Mouse (Mus musculus) hindbrain, embryonic 11.5 days (tissue): ENCODE data around the gene Dclk3. TPM values are rescaled to one million over a fixed set of nuclear protein-coding genes. Genes with fewer than 3 reads are reported as not detected.

Experiments used
- ATAC-seq: fragments of 200-750 bp; cut with Nextera tagmentation; 2 replicates; pipeline ENCODE4 v1.8.0; 2017; ENCODE audit warnings: mild to moderate bottlenecking, moderate TSS enrichment, moderate library complexity; ENCODE audit not compliant: low FRiP score
- DNase-seq: peaks from one replicate; pipeline ENCODE4 v3.0.0-alpha.2; 2015; ENCODE audit warnings: low spot score
- H3K27ac ChIP-seq: fragments of 300-500 bp; sonication (generic); 2 replicates; pipeline ENCODE4 v1.5.1; 2014; ENCODE audit warnings: mild to moderate bottlenecking, low read depth, low read length
- H3K27me3 ChIP-seq: fragments of 300-500 bp; sonication (generic); 2 replicates; pipeline ENCODE4 v1.6.1; 2014; ENCODE audit warnings: mild to moderate bottlenecking, low read length, moderate library complexity, mixed read lengths; ENCODE audit not compliant: control insufficient read depth, insufficient read depth
- H3K36me3 ChIP-seq: fragments of 300-500 bp; sonication (generic); 2 replicates; pipeline ENCODE4 v1.6.1; 2014; ENCODE audit warnings: mild to moderate bottlenecking, low read length, moderate library complexity, mixed read lengths; ENCODE audit not compliant: control insufficient read depth, insufficient read depth
- H3K4me1 ChIP-seq: fragments of 300-500 bp; sonication (generic); replicated peaks from 2 replicates; pipeline ENCODE4 v1.6.1; 2014; ENCODE audit warnings: low read length, mixed read lengths; ENCODE audit not compliant: control insufficient read depth, insufficient read depth
- H3K4me2 ChIP-seq: fragments of 300-500 bp; sonication (generic); replicated peaks from 2 replicates; pipeline ENCODE4 v1.6.1; 2014; ENCODE audit warnings: mild to moderate bottlenecking, low read depth, low read length
- H3K4me3 ChIP-seq: fragments of 300-500 bp; sonication (generic); 2 replicates; pipeline ENCODE4 v1.5.1; 2014; ENCODE audit warnings: low read depth, low read length
- H3K9ac ChIP-seq: fragments of 300-500 bp; sonication (generic); 2 replicates; pipeline ENCODE4 v1.6.1; 2014; ENCODE audit warnings: low read depth, low read length
- H3K9me3 ChIP-seq: fragments of 300-500 bp; sonication (generic); 2 replicates; pipeline ENCODE4 v1.6.1; 2016; ENCODE audit warnings: low read length; ENCODE audit not compliant: control insufficient read depth
- WGBS: fragments of 180-500 bp; shearing (Covaris S2); extraction: QIAGEN DNeasy Blood & Tissue Kit; methylation state at CpG from one replicate; pipeline ENCODE4 v1.1.7; 2014; 5-methylcytosine and 5-hydroxymethylcytosine counted together
- polyA plus RNA-seq: library from polyadenylated mRNA; unstranded; fragments of >200 nt; fragmentation: Nextera tagmentation; extraction: Ambion mirVana; gene quantifications from 2 replicates; pipeline ENCODE4 v1.2.1, GENCODE M21; 2014

Dclk3 gene
- polyA plus RNA-seq, 1 experiment from 2014 or later, result 0.32 TPM

- H3K36me3 ChIP-seq, result no peaks in the 10 kb centered on the region
- H3K4me3 ChIP-seq, result no peak overlapping the region
- 0 out of 2 replicates have a peak, but pooled peaks cover 3% of the 10 kb centered on the region for H3K4me1 ChIP-seq
- H3K27me3 ChIP-seq, result no peaks in the 10 kb centered on the region
- H3K9ac ChIP-seq, result no peak overlapping the region
- H3K27ac ChIP-seq, result no peak overlapping the region
- DNase-seq (no peak), ATAC-seq (no peak)
- H3K9me3 ChIP-seq, result no peaks in the 10 kb centered on the region
- 87% methylated on average over 9 of the region's 9 CpGs for WGBS
- no peak overlapping the region for H3K4me2 ChIP-seq
Measured at GRCm38 (mm10) chr9:111427891-111428555, 10.9 kb upstream of the Dclk3 start.

DNA sequence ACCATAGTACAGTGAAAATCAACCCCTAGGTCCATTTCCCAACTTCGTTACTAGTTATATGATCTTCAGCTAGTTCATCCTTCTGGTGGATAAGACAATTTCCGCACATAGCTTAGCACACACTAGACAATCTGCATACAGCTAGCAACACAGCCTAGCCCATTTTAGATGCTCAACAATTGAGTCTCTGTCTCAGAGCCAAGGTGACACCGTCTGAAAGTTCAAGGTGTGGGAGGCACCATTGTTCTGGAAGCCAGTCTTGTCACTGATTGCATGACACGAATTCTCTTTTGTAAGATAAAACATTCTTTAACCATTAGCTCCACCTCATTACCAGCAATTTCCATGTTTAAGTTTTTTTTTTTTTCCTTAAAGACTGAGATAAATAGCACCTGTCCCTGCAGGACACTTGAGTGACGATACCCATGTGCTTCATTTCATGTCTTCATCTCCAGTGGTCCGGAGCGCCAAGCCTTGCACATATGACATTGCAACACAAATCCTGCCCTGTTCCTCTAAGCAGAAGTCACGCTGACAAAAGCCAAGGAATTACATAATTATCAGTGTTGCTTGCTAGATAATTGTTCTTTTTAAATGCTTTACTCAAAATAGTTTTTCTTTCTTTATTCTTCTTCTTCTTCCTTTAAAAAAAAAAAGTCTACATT is 10.1 kb upstream of the Dclk3 start:
- no peaks in the 10 kb centered on the region for H3K9me3 ChIP-seq
- H3K27me3 ChIP-seq, result no peaks in the 10 kb centered on the region
- no peak overlapping the region for H3K4me3 ChIP-seq
- H3K36me3 ChIP-seq, result no peaks in the 10 kb centered on the region
- DNase-seq (no peak), ATAC-seq (no peak)
- WGBS, result 79% methylated on average over 8 of the region's 8 CpGs
- no peak overlapping the region for H3K27ac ChIP-seq
- H3K4me2 ChIP-seq, result no peak overlapping the region
- 0 out of 2 replicates have a peak, but pooled peaks cover 3% of the 10 kb centered on the region for H3K4me1 ChIP-seq
- no peak overlapping the region for H3K9ac ChIP-seq

GRCm38 (mm10) chr9:111429363-111429750 is 9.5 kb upstream of the Dclk3 start:
- Histone ChIP-seq H3K27me3 (no peaks in the 10 kb centered on the region), H3K36me3 (no peaks in the 10 kb centered on the region), H3K4me3 (no peak overlapping the region), H3K9ac (no peak overlapping the region), H3K9me3 (no peaks in the 10 kb centered on the region), H3K4me1 (0 out of 2 replicates have a peak, but pooled peaks cover 3% of the 10 kb centered on the region), H3K27ac (no peak overlapping the region), H3K4me2 (no peak overlapping the region)
- ATAC-seq, result no peak
- no peak for DNase-seq
- 48% methylated on average over 2 of the region's 2 CpGs for WGBS

DNA sequence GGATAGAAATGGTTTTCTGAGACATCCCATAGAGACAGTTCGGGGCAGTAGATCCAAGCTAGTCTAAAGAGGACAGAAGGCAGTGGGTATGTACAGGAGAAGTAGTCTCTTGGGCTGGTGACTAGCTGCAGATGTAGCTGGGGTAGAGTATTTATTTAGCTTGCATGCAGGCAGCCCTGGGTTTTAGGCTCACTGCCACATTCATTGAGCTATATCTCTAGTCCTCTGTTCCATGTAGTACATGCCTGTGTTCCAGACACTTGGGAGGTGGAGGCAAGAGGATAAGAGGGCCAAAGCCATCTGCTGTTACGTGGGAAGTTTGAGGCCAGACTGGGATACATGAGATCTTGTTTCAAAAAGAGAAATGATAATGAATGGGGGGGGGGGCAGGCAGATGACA is 3.5 kb upstream of the Dclk3 start:
- Histone ChIP-seq H3K9ac (no peak overlapping the region), H3K9me3 (no peaks in the 10 kb centered on the region), H3K4me3 (no peak overlapping the region), H3K4me1 (peaks cover 3% of the 10 kb centered on the region; the same call in 1 of the 2 replicates), H3K27ac (no peak overlapping the region), H3K36me3 (no peaks in the 10 kb centered on the region), H3K4me2 (no peak overlapping the region), H3K27me3 (peaks cover 18% of the 10 kb centered on the region)
- ATAC-seq (no peak), DNase-seq (no peak)
- 82% methylated on average over 2 of the region's 2 CpGs for WGBS

GRCm38 (mm10) chr9:111439836-111440201 is 938 bp downstream of the Dclk3 start:
- Histone ChIP-seq H3K27ac (no peak overlapping the region), H3K9me3 (no peaks in the 10 kb centered on the region), H3K4me3 (no peak overlapping the region), H3K9ac (no peak overlapping the region), H3K4me2 (no peak overlapping the region), H3K36me3 (no peaks in the 10 kb centered on the region), H3K4me1 (peaks cover 3% of the 10 kb centered on the region; the same call in 1 of the 2 replicates), H3K27me3 (peaks cover 18% of the 10 kb centered on the region)
- WGBS, result 54% methylated on average over 8 of the region's 8 CpGs
- no peak for ATAC-seq
- DNase-seq, result no peak

GRCm38 (mm10) chr9:111440446-111440845 is 1.6 kb downstream of the Dclk3 start:
- Histone ChIP-seq H3K27me3 (peaks cover 18% of the 10 kb centered on the region), H3K9me3 (no peaks in the 10 kb centered on the region)

DNA sequence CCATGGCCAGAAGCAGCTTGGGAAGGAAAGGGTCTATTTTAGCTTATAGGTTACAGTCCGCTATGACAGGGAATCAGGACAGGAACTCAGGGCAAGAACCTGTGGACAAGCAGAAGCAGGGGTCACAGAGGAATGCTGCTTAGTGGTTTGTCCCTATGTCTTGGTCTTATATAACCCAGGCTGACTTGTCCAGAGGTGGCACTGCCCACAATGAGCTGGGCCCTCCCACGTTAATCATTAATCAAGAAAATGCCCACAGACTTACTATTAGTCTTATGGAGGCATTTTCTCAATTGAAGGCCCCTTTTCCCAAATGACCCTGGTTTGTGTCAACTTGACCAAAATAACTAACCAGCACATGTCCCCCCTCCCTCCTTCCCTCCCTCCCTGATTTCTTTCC is 2.3 kb downstream of the Dclk3 start:
- H3K4me1 ChIP-seq, result peaks cover 3% of the 10 kb centered on the region; the same call in 1 of the 2 replicates
- no peaks in the 10 kb centered on the region for H3K9me3 ChIP-seq
- 86% methylated on average over 2 of the region's 2 CpGs for WGBS
- DNase-seq, result no peak
- H3K9ac ChIP-seq, result no peak overlapping the region
- H3K4me2 ChIP-seq, result no peak overlapping the region
- no peak overlapping the region for H3K4me3 ChIP-seq
- H3K27ac ChIP-seq, result no peak overlapping the region
- ATAC-seq, result no peak
- peaks cover 18% of the 10 kb centered on the region for H3K27me3 ChIP-seq
- H3K36me3 ChIP-seq, result no peaks in the 10 kb centered on the region

More at GRCm38 (mm10) chr9:111440446-111440845, 1.6 kb downstream of the Dclk3 start:
- WGBS, result 82% methylated on average over 6 of the region's 6 CpGs
- no peak overlapping the region for H3K9ac ChIP-seq
- H3K4me3 ChIP-seq, result no peak overlapping the region
- H3K4me2 ChIP-seq, result no peak overlapping the region
- peaks cover 3% of the 10 kb centered on the region; the same call in 1 of the 2 replicates for H3K4me1 ChIP-seq
- no peaks in the 10 kb centered on the region for H3K36me3 ChIP-seq
- ATAC-seq, result no peak
- DNase-seq, result no peak
- H3K27ac ChIP-seq, result no peak overlapping the region

- H3K4me1 ChIP-seq, result no peaks in the 10 kb centered on the region
- ATAC-seq (no peak), DNase-seq (no peak)
- no peak overlapping the region for H3K27ac ChIP-seq
- no peak overlapping the region for H3K9ac ChIP-seq
- H3K27me3 ChIP-seq, result no peaks in the 10 kb centered on the region
- H3K9me3 ChIP-seq, result no peaks in the 10 kb centered on the region
- 86% methylated on average over 2 of the region's 2 CpGs for WGBS
- H3K4me2 ChIP-seq, result no peak overlapping the region
- H3K4me3 ChIP-seq, result no peak overlapping the region
- H3K36me3 ChIP-seq, result no peaks in the 10 kb centered on the region
Measured at GRCm38 (mm10) chr9:111446204-111446603, 7.3 kb downstream of the Dclk3 start.

DNA sequence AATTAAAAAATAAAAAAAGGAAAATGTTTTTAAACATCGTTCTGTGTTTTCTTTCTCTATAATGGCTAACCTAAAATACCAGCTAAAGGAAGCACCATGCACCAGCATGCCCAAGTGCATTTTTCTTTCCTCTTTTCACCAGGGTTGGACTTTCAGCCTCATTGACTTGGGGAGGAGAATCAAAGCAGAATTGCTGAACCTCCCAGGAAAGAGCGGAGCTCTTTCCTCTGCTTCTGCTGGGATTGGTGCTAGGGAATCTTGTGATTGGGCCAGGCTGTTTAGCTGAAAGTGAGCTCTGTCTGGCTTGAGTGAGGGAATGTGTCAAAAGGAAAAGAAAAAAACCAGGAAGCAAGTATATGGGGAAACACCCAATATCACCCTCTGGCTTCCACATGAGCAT is 10.1 kb downstream of the Dclk3 start:
- no peaks in the 10 kb centered on the region for H3K27me3 ChIP-seq
- no peak for ATAC-seq
- DNase-seq, result no peak
- no peak overlapping the region for H3K27ac ChIP-seq
- no peaks in the 10 kb centered on the region for H3K9me3 ChIP-seq
- no peaks in the 10 kb centered on the region for H3K36me3 ChIP-seq
- no peak overlapping the region for H3K9ac ChIP-seq
- no peak overlapping the region for H3K4me3 ChIP-seq
- WGBS, result 86% methylated on average over 2 of the region's 2 CpGs
- no peak overlapping the region for H3K4me2 ChIP-seq
- no peaks in the 10 kb centered on the region for H3K4me1 ChIP-seq
